Mouse (Mus musculus) embryonic facial prominence, embryonic 13.5 days (tissue): ENCODE results near the gene Mdga1. TPM values are rescaled to one million over a fixed set of nuclear protein-coding genes. Genes with fewer than 3 reads are reported as not detected.

Experiments used
- ATAC-seq: fragments of 200-750 bp; cut with Nextera tagmentation; 2 replicates; pipeline ENCODE4 v1.8.0; 2017; ENCODE audit warnings: low read depth; ENCODE audit not compliant: insufficient number of reproducible peaks, insufficient read depth, low FRiP score, low TSS enrichment
- H3K27ac ChIP-seq: fragments of 300-500 bp; sonication (generic); 2 replicates; pipeline ENCODE4 v1.5.1; 2015; ENCODE audit warnings: moderate library complexity, mild to moderate bottlenecking, inconsistent platforms
- H3K27me3 ChIP-seq: fragments of 300-500 bp; sonication (generic); 2 replicates; pipeline ENCODE4 v1.6.1; 2015; ENCODE audit warnings: mild to moderate bottlenecking, inconsistent platforms
- H3K36me3 ChIP-seq: fragments of 300-500 bp; sonication (generic); 2 replicates; pipeline ENCODE4 v1.6.1; 2015; ENCODE audit warnings: mild to moderate bottlenecking, inconsistent platforms
- H3K4me1 ChIP-seq: fragments of 300-500 bp; sonication (generic); 2 replicates; pipeline ENCODE4 v1.6.1; 2015; ENCODE audit warnings: inconsistent platforms
- H3K4me2 ChIP-seq: fragments of 300-500 bp; sonication (generic); 2 replicates; pipeline ENCODE4 v1.6.1; 2015; ENCODE audit warnings: moderate library complexity, mild to moderate bottlenecking, inconsistent platforms
- H3K4me3 ChIP-seq: fragments of 300-500 bp; sonication (generic); 2 replicates; pipeline ENCODE4 v1.5.1; 2015; ENCODE audit warnings: mild to moderate bottlenecking, inconsistent platforms
- H3K9ac ChIP-seq: fragments of 300-500 bp; sonication (generic); 2 replicates; pipeline ENCODE4 v1.6.1; 2015; ENCODE audit warnings: mild to moderate bottlenecking, inconsistent platforms
- H3K9me3 ChIP-seq: fragments of 300-500 bp; sonication (generic); 2 replicates; pipeline ENCODE4 v1.6.1; 2016; ENCODE audit warnings: inconsistent platforms
- WGBS: fragments of 180-500 bp; shearing (Covaris S2); methylation state at CpG from one replicate; pipeline ENCODE4 v1.1.7; 2015; ENCODE audit warnings: mixed read lengths; 5-methylcytosine and 5-hydroxymethylcytosine counted together
- polyA plus RNA-seq: library from polyadenylated mRNA; unstranded; fragments of >200 nt; fragmentation: Nextera tagmentation; extraction: Ambion mirVana; gene quantifications from 2 replicates; pipeline ENCODE4 v1.2.1, GENCODE M21; 2015

Mdga1 gene
- polyA plus RNA-seq, 1 experiment from 2014 or later, result 3.0 TPM

DNA sequence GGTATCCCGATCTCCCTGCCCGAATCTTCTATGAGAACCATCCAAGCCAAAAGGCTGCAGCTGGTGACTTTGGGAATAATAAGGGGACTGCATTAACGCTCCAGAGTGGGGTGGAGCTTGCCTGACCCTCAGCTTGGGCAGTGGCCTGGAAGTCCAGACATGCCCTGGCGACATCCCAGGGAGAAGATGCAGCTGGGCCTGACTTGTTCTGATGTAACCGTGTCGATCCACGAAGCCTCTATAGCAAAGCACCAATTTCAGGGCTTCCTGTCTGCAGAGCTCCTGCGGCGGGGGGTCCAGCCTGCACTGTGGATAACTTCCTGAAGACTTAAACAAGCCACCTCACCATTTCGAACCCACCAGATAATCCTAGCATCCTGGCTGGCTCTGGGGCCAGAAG is 90.9 kb downstream of the Mdga1 start:
- Histone ChIP-seq H3K4me3 (no peak overlapping the region), H3K27ac (no peak overlapping the region), H3K4me2 (no peak overlapping the region), H3K9ac (no peak overlapping the region), H3K9me3 (no peaks in the 10 kb centered on the region), H3K27me3 (peaks cover 9% of the 10 kb centered on the region), H3K4me1 (peaks cover 3% of the 10 kb centered on the region), H3K36me3 (no peaks in the 10 kb centered on the region)
- WGBS, result 83% methylated on average over 10 of the region's 10 CpGs
- ATAC-seq, result no peak

DNA sequence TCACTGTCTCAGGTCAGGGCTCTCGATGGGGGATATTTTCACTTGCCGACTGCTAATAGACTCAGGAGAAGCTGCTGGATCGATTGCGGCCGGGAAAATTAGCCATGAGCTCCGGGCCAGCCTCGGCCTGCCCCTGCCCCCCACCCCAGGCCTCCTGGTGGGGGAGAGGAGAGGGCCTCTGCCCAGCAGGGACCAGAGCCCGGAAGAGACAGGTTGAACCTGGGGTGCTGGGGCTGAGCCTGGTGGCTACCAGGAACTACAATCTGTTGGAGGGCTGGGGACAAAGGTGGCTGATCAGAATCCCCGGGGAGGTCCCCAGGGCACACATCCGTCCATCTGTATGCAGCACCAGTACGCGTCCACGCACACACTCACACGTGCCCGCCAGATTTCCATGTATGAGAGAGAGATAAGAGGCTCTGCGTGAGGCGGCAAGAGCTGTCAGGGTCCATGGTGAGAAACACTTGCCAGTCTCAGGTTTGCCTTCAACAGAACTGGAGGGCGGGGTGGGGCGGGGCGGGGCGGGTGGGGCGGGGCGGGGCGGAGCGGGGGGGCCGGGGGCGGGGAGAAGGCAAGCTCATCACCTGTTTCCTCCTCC is 95.7 kb downstream of the Mdga1 start:
- 12% methylated on average over 26 of the region's 27 CpGs for WGBS
- H3K4me1 ChIP-seq, result peaks cover 9% of the 10 kb centered on the region
- peak overlapping the region; percentile 25; the same call in 1 of the 2 replicates for H3K4me2 ChIP-seq
- H3K9me3 ChIP-seq, result no peaks in the 10 kb centered on the region
- H3K36me3 ChIP-seq, result no peaks in the 10 kb centered on the region
- H3K27ac ChIP-seq, result no peak overlapping the region
- peak overlapping the region; percentile 44; the same call in 1 of the 2 replicates for H3K9ac ChIP-seq
- ATAC-seq, result no peak
- H3K4me3 ChIP-seq, result no peak overlapping the region
- no peaks in the 10 kb centered on the region for H3K27me3 ChIP-seq

DNA sequence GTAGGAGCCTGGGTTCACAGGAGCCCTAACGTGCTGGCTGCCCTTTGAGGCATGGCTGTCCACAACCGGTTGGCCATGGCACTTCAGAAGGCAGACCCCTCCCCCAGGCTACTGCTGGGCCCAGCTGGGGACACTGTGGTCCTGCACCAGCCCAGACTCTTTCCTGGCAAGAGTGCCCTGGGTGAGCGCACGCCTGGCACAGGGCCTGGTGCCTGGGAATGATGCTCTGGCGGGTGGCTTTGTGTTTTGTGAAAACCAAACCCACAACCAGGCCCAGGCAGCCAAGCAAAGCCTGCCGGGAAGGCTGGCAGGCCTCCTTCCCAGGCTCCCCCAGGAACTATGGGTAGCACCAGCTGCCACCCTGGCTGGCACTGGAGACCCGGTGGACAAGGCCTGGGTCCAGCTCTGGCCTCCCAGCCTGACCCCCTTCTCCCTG is 96.3 kb downstream of the Mdga1 start:
- Histone ChIP-seq H3K9me3 (no peaks in the 10 kb centered on the region), H3K9ac (no peak overlapping the region), H3K4me1 (peaks cover 9% of the 10 kb centered on the region), H3K36me3 (no peaks in the 10 kb centered on the region), H3K27ac (no peak overlapping the region), H3K4me3 (no peak overlapping the region), H3K27me3 (no peaks in the 10 kb centered on the region), H3K4me2 (no peak overlapping the region)
- ATAC-seq, result no peak; the same call in 1 of the 2 replicates
- WGBS, result 63% methylated on average over 7 of the region's 7 CpGs

DNA sequence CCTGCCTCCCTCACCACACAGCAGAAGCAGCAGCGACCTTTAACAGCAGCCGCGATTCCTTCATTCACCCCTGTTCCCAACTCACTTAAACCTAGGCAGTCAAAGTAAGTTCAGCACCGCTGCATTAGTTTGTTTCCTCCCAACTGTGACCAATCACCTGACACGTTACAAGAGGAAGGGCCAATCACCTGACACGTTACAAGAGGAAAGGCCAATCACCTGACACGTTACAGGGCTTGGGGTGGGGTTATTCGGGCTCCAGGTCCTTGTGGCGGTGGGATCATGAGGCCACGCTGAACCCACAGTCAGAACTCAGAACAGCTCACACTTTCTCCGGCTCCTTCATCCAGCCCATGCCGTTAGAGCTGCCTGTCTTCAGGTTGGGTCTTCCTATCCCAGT is 99.6 kb downstream of the Mdga1 start:
- H3K4me3 ChIP-seq, result no peak overlapping the region
- no peak overlapping the region for H3K27ac ChIP-seq
- no peak for ATAC-seq
- peaks cover 9% of the 10 kb centered on the region for H3K4me1 ChIP-seq
- H3K27me3 ChIP-seq, result no peaks in the 10 kb centered on the region
- H3K36me3 ChIP-seq, result no peaks in the 10 kb centered on the region
- peaks cover 10% of the 10 kb centered on the region; the same call in 1 of the 2 replicates for H3K9me3 ChIP-seq
- no peak overlapping the region for H3K4me2 ChIP-seq
- H3K9ac ChIP-seq, result no peak overlapping the region
- WGBS, result 76% methylated on average over 12 of the region's 12 CpGs

DNA sequence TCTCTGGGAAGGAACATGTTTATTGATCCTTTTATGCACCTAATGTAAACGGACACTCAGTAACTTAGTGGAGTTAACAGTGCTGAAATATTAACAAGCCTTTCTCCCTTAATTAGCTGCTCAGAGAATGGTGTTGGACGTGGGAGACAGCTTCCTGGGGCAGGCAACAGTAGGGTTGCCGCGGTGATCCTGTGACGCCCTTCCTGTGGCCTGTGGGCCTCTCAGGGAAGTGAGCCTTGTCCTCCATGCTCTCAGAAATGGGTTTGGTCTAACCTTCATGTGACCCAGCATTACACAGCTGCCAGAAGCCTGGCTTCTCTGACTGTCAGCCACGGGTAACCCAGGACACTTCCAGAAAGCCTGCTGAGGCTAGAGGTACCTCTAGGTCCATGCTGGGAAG is 104.0 kb downstream of the Mdga1 start:
- no peak overlapping the region for H3K4me3 ChIP-seq
- H3K4me1 ChIP-seq, result no peaks in the 10 kb centered on the region
- H3K9me3 ChIP-seq, result peaks cover 10% of the 10 kb centered on the region; the same call in 1 of the 2 replicates
- whole genome bisulfite sequencing, result 71% methylated on average over 6 of the region's 6 CpGs
- no peak overlapping the region for H3K4me2 ChIP-seq
- no peak overlapping the region for H3K9ac ChIP-seq
- no peaks in the 10 kb centered on the region for H3K36me3 ChIP-seq
- no peaks in the 10 kb centered on the region for H3K27me3 ChIP-seq
- no peak overlapping the region for H3K27ac ChIP-seq
- no peak for ATAC-seq

DNA sequence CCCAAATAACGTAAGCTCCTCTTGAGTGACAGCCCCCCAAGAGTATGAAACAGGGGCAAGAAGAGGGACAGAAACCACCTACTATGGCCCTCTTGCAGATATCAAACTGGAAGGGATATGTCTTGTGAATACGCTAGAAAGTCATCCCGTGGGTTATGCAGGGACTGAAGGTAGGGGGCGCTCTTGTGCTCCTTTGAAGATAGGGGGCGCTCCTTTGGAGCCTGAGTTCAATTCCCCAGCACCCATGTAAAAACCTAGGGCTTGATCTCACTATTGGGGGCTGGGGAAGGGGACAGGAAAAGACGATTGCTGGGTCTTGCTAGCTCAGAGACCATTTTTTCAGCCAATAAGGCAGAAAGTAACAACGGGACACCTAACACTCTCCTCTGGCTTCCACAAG is 105.4 kb downstream of the Mdga1 start:
- no peak overlapping the region for H3K4me3 ChIP-seq
- H3K27me3 ChIP-seq, result no peaks in the 10 kb centered on the region
- H3K27ac ChIP-seq, result no peak overlapping the region
- H3K9me3 ChIP-seq, result peaks cover 10% of the 10 kb centered on the region; the same call in 1 of the 2 replicates
- 59% methylated on average over 7 of the region's 7 CpGs for WGBS
- no peak overlapping the region for H3K9ac ChIP-seq
- no peaks in the 10 kb centered on the region for H3K36me3 ChIP-seq
- H3K4me1 ChIP-seq, result no peaks in the 10 kb centered on the region
- no peak for ATAC-seq
- H3K4me2 ChIP-seq, result no peak overlapping the region

DNA sequence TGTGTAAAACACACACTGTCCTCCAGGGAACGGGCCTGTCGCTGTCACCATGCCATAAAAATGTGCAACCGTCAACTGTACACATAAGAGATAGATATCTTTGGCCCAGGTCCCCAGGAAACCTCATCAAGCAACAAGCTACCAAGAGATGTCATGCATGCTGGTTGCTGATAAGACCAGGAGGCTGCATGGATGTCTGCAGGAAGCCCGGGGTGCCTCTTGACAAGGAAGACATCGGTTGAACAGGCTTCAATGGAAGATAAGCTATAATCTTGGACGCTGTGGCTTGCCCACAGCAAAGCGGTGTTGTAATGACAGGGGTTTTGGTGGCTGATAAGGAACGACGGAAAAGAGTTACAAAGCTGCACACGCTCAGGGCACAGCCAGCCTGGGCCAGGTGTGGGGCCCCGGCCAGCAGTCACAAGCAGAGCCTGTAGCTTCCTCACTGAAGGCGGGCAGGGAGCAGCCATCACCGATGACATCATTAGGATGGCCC is 110.1 kb downstream of the Mdga1 start:
- H3K9me3 ChIP-seq, result no peaks in the 10 kb centered on the region
- WGBS, result 86% methylated on average over 13 of the region's 13 CpGs
- H3K4me2 ChIP-seq, result no peak overlapping the region
- no peak overlapping the region for H3K27ac ChIP-seq
- H3K27me3 ChIP-seq, result no peaks in the 10 kb centered on the region
- H3K4me3 ChIP-seq, result no peak overlapping the region
- no peaks in the 10 kb centered on the region for H3K36me3 ChIP-seq
- ATAC-seq, result no peak; the same call in 1 of the 2 replicates
- no peaks in the 10 kb centered on the region for H3K4me1 ChIP-seq
- H3K9ac ChIP-seq, result no peak overlapping the region

DNA sequence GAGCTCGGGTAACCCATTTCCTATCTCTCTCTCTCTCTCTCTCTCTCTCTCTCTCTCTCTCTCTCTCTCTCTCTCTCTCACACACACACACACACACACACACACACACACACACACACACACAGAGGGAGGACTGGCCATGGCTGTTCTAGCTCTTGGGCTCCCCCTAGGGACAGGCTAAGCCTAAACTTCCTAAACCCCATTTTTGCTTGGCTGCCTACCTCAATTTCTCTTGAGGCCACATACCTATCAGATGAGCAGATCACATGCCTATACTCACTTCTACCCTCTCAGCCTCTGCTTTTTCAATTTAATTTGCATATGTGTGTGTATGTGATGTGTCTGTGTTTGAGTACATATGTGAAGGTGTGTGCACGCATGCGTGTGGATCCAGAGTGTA is 111.1 kb downstream of the Mdga1 start:
- H3K36me3 ChIP-seq, result no peaks in the 10 kb centered on the region
- H3K27me3 ChIP-seq, result no peaks in the 10 kb centered on the region
- no peak overlapping the region for H3K27ac ChIP-seq
- no peak for ATAC-seq
- H3K4me1 ChIP-seq, result no peaks in the 10 kb centered on the region
- no peak overlapping the region for H3K9ac ChIP-seq
- WGBS, result 78% methylated on average over 3 of the region's 3 CpGs
- H3K9me3 ChIP-seq, result no peaks in the 10 kb centered on the region
- H3K4me2 ChIP-seq, result no peak overlapping the region
- no peak overlapping the region for H3K4me3 ChIP-seq

DNA sequence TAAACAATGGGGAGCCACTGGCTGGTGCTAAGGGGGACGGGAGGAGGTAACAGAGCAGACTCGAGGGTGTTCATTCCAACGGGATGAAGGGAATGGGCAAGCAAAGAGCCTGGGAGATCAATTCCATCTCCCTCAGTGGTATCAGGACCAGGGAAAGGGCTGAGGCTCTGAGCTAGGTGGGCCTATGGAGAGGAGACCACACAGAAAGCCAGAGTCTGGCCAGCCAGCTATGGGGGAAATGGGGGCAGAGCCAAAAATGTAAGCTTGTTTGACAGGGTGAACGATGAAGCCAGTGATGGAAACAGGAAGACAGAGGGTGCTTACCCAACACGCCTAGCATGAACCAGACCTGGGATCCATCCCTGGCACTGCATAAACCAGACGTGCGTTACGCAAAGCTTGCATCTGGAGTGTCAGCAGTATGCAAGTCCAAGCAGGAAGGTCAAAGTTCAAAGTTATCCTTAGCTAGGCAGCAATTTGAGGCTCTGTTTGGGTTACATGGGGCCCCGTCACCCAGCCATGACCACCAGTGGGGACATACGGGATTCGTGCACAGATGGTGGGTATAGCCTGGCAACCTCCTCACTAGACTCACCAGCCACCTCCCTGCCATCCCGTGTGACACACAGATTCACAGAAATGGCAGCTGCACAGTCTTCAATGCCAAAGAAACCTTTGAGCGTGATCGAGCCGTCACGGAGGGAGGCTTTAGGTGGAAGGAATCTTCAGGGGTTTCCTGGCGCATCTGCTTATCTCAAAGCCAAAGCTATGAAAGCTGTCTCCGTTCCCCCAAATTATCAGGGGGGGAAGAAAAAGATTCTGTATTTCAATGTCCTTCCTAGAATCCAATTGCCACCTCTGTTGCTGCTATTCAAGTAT is 113.9 kb downstream of the Mdga1 start:
- Histone ChIP-seq H3K27ac (no peak overlapping the region), H3K4me1 (0 out of 2 replicates have a peak, but pooled peaks cover 6% of the 10 kb centered on the region), H3K27me3 (0 out of 2 replicates have a peak, but pooled peaks cover 7% of the 10 kb centered on the region), H3K9ac (no peak overlapping the region), H3K4me3 (no peak overlapping the region), H3K4me2 (no peak overlapping the region), H3K9me3 (no peaks in the 10 kb centered on the region), H3K36me3 (no peaks in the 10 kb centered on the region)
- 73% methylated on average over 18 of the region's 18 CpGs for WGBS
- ATAC-seq, result no peak; the same call in 1 of the 2 replicates

DNA sequence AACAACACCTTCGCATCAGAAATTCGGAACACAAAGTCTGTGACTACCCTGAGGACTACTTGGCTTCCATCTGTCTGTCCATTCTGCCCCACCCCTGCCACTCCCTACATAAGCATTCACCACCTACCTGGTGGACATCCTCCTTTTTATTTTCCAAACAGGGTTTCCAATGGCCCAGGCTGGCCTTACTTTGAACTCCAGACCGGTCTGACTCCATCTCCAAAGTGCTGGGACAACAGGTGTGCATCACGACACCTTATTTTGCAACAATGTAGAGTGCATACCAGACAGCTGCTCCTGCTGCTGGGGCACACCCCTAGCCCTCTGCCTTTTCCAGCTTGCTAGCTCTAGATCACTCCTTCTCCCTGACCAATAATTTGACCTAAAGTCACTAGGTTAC is 115.1 kb downstream of the Mdga1 start:
- no peak overlapping the region for H3K9ac ChIP-seq
- H3K9me3 ChIP-seq, result no peaks in the 10 kb centered on the region
- no peaks in the 10 kb centered on the region; the same call in 1 of the 2 replicates for H3K36me3 ChIP-seq
- H3K4me2 ChIP-seq, result no peak overlapping the region
- no peak overlapping the region for H3K27ac ChIP-seq
- ATAC-seq, result no peak
- 0 out of 2 replicates have a peak, but pooled peaks cover 7% of the 10 kb centered on the region for H3K27me3 ChIP-seq
- H3K4me3 ChIP-seq, result no peak overlapping the region
- 90% methylated on average over 4 of the region's 4 CpGs for WGBS
- H3K4me1 ChIP-seq, result 0 out of 2 replicates have a peak, but pooled peaks cover 6% of the 10 kb centered on the region

DNA sequence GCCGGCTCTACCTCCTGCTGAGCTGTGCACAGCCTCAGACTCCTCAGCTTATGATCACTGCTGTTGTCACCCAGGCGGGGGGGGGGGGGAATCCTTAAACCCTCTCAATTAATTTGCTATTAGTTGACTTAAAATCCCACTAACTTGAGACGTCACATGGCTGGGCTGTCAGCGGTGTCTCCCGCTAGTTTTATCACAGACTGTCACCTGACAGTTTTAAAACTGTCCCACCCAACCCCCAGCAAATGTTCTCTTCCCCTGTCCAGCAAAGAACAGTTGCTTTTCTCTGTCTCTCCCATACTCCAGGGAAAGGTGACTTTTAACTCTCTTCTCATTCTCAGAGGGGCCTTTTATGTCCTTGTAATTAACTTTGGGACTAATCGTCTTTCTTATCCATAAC is 115.5 kb downstream of the Mdga1 start:
- 0 out of 2 replicates have a peak, but pooled peaks cover 7% of the 10 kb centered on the region for H3K27me3 ChIP-seq
- no peaks in the 10 kb centered on the region for H3K9me3 ChIP-seq
- no peak overlapping the region for H3K4me3 ChIP-seq
- H3K4me2 ChIP-seq, result no peak overlapping the region
- 72% methylated on average over 6 of the region's 6 CpGs for WGBS
- H3K9ac ChIP-seq, result no peak overlapping the region
- H3K36me3 ChIP-seq, result no peaks in the 10 kb centered on the region; the same call in 1 of the 2 replicates
- no peak for ATAC-seq
- H3K27ac ChIP-seq, result no peak overlapping the region
- 0 out of 2 replicates have a peak, but pooled peaks cover 6% of the 10 kb centered on the region for H3K4me1 ChIP-seq
